Mouse (Mus musculus) B cell, adult 2 months (primary cell): ENCODE data around the gene Tor2a.

Source experiments
- DNase-seq, 2 experiments: peaks; one replicate each; pipeline ENCODE4 v3.0.0; 2022

Gene Tor2a

DNA sequence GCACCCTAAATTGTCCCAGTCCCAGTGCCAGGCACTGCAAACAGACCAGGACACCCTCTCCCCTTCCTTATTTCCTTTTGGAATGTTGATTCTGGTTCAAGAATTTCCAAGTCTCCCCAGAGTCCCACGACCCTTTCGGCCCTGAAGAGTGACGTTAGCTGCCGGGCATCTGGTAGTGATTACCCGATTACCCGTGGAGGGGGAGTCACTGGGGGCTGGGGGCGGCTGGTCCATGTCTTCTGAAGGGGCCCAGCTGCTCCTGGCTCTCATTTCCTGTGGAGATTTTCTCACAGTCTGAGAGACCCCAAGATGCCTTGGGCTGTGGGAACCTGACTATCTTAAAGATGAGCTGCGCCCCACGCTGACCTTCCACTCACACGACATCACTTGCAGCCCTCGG, 26.2 kb upstream of the Tor2a start:
- no peak for DNase-seq

DNA sequence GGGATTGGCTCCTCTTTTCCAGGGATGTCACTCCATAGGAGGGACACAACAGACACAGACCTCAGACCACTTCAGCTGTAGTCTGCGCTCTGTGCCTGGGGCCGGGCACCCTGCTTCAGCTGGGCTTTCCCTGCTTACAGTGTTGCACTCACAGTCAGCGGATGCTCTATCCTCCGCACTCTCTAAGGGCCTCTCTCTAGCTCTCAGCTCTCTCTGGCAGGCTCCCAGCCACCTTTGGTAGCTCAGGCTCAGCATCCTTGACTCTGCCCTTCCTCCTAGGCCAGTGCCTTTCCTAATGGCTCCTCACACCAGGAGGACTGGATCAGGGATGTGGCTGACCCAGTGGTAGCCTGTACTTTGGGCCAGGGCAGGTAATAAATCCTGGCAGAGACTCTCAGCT, 25.1 kb upstream of the Tor2a start:
- no peak for DNase-seq

DNA sequence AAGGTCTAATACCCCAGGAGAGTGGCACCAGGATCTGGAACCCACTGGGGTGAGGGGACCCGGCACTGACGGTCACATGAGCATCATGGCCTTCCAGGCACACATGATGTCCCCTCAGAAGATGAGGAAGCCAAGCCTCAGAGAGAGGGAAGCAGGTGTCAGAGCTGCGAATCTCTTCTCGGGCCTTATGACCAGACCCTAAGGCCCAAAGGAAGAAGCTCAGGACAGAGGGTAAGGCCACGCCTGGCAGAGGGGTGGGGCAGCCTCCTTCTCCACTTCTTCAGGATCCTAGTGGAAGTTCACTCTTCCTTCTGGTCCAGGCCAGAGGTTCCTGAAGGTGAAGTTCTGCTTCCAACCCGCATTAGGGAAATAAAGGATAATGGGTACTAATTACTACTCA, 24.3 kb upstream of the Tor2a start:
- no peak for DNase-seq

DNA sequence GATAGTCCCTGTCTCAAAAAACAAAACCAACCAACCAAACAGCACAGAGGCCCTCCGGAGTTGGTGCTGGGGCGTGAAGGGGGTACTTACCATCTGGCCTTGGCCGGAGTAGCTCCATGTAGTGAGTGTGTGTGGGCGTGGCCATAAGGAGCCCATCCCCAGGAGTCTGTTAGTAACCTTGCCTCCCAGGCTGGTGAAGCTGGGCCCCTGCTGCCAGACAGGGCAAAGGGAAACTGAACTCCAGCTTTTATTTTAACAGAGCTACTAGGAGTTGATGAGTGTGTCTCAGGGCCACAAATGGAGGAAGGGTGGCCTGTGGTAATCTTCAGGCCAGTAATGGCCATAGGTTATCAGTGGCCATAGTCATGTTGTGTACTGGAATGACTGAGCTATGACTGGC, 22.6 kb upstream of the Tor2a start:
- DNase-seq, result no peak

DNA sequence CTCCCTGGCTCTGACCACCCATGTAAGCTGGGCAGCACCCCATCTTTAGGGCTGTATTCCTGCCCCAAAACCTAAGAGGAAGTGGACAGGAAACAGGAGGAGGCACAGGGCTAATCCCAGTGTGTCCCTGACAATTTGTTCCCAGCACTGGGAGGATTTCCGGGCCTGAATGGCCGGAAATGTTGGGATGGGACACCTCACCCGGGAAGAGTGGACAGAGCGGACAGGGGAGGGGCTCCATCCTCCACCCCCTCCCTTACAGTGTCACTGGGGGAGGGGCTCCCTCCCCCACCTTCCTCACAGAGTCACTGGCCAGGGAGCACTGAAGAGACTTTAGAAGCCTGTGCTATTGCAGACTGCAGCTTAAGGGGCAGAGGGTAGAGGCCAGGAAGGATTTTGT, 22.1 kb upstream of the Tor2a start:
- DNase-seq, result no peak

DNA sequence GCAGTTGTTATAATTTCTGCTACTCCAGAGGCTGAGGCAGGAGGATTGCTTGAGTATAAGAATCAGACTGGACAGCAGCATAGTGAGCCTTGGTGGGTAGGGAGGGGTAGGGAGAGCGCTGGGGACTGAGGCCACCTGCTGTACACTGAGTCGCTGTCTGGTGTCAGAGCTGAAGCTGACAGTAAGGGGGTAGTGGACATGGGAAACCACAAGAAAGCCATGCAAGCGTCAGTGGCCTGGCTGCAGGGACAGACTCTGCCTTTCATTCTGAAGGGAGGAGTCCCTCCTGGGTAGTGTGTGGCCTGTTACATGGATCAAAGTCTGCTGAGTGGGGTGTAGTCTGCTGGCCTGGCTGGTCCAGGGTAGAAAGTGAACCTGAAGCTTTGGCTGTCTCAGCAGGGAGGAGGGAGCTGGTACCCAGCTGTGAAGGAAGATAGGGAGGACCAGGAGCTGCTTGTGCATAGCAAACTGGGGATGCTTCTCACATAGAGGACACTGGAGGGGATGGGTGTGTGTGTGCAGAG, 20.7 kb upstream of the Tor2a start:
- DNase-seq, result no peak

DNA sequence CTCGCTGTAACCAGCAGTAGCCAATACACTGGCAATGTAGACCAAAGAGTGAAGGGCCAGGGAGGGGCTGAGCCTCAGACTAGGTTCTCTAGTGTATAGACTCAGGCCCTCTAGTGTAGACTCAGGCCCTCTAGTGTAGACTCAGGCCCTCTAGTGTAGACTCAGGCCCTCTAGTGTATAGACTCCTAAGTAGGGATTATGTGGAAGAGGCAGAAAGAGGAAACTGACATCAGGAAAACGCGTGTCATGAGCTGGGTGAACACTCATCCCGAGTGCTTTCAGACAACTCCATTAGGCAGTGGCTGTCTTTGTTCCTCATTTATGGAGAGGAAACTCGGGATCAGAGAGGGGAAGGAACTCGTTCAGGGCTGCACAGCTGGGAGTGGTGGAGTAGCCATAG, 20.0 kb upstream of the Tor2a start:
- DNase-seq, result no peak

DNA sequence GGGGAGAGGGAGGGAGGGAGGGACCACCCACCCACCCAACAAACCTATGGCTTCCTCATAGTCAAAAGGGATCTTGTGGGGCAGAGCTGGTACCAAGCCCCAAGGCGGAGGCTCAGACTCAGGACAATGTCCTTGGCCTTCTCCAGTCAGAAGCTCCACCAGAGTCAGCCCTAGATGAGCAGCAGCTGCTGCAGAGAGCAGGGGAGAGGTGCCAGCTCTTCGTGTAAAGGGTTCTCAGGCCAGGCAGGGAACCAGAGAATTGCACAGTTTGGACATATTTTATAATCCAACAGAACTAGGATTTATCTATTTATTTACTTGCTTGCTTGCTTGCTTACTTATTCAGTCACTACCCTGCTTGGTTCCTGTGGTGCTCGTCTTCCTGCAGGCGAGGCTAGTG, 17.7 kb upstream of the Tor2a start:
- DNase-seq, result no peak

DNA sequence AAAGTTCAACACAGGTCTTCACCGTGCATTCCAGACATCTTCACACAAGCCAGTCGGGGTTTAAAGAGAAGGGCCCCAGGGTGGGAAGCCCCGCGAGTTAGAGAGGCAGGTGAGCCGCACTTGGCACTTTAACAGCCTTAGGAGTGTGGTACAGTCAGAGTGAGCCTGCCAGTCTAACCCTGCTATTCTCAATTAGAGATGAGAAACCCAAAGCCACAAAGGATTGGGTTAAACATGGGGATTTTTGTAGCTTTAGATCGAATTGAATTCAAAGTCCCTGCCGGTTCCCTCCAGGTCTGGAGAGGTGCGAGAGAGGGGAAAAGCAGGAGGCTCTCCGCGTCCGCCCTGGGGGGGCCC, 16.1 kb upstream of the Tor2a start, which contains the start of gene 6330409D20Rik:
Gene 6330409D20Rik, minus strand, starts transcription at position 101 of the 357 bp plus-strand sequence.
- no peak for DNase-seq

DNA sequence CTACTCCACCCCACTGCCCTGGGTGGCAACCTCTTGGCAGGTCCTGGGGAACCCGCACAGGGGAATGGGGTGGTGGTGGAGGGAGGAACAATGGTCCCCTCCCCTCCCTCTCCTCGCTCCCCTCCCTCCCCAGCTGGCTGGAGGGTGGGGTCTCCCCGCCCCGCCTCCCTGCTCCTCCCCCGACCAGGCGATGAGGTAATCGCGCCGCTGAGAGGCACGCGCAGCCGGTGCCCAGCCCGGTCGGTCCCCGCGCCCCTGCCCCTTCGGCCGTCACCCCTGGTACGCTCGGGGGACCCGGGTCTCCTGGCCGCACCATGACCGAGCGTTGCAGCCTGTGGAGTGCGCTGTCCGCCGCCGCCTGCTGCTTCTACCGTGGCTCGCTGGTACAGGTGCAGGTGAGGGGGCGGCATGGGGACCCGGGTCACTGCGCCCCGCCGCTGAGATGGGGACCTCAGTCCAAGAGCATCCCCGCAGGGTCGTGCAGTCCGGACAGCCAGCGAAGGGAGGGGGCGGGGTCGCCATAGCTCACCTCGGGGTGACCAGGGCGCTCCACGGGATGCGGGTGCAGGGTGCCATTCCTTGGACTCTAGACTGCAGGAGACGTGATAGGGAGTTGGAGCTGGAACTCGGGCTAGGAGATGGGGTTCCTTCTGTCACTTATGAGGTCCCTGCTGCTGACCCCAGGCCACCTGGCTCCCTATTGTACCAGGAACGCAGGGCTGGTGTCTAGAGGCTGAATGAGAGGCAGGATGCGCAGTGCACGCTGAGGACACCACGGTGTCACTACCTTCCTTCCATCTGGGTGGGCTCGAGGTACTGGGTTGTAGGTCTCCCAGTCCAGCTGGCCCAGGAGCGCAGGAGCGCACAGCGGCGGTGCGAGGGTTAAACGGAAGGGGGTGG, 15.5 kb upstream of the Tor2a start:
- DNase-seq, result no peak

DNA sequence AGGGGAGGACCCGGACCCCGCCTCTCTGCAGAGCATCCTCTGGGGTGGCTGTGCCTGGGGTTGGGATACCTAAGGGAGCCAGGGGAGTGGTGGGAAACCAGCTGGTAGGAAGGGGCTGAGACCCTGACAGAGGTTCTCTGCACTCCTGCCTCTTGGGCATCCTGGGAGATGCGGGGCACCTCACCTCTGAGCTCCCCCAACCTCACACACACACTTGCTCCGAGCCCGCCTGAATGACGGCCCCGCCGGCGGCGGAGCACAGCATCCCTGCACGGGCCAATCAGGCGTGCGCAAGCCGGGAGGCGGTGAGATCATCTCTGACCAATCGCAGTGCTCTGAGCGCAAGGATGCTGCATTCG, 14.9 kb upstream of the Tor2a start:
- no peak for DNase-seq

DNA sequence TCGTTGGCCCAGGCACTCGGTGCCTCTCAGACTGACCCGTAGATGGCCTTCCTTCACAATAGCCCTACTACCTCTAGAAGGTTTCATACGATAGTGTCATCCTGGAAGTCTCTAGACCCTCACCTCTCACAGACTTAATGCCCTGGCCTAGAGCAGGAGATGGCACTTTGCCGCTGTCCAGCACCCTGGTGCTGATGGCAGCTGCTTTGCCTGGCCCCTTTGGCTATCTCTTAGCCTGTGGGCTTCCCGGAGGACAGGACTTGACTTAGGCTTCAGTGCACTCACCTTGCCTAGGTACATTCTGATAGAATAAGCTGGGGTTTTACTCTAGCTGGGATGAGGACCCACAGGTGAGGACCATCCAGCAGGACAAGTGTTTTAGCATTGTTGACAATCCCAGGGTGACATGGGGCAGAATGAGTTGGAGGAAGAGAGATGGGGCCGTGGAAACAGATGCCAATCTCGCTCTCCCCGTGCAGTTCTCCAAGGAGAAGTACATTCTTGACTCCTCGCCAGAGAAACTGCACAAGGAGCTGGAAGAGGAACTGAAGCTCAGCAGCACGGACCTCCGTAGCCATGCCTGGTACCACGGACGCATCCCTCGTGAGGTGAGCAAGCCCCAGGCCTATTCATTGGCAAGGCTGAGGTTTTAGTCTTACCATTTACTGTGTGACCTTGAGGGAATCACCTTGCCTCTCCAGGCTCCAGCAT, 12.6 kb upstream of the Tor2a start:
- no peak for DNase-seq

DNA sequence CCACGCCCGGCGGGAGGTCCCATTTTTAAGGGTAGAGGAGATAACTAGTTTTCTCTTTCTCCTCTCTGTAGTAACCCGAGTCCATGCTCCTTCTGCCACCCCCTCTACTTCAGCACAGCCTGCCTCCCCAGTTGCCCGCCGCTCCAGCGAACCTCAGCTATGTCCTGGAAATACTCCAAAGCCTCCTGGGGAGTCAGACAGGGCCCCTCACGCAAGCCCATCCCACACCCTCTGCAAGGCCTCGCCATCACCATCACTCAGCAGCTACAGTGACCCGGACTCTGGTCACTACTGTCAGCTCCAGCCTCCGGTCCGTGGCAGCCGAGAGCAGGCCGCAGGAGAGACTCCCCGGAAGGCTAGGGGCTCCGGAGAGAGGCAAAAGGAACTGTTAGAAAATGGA, 8.0 kb upstream of the Tor2a start:
- no peak for DNase-seq

DNA sequence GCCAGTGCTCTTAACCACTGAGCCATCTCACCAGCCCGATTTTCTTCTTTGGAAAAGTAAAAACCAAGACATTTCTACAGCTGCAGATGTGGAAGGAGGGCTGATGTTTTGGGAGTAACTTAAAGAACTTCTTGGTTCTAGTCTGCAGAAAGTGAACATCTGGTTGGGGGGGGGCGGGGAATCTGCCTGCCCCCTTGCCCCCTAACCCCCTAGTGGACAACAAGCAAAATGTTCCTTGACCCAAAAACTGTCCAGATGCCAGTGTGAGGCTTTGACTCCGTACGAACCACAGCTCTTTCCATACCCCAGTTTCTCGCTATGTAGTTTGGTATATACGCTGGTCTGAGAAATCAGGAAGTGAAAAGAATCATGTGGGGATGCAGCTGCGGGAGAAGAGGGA, 6.8 kb upstream of the Tor2a start:
- no peak for DNase-seq

DNA sequence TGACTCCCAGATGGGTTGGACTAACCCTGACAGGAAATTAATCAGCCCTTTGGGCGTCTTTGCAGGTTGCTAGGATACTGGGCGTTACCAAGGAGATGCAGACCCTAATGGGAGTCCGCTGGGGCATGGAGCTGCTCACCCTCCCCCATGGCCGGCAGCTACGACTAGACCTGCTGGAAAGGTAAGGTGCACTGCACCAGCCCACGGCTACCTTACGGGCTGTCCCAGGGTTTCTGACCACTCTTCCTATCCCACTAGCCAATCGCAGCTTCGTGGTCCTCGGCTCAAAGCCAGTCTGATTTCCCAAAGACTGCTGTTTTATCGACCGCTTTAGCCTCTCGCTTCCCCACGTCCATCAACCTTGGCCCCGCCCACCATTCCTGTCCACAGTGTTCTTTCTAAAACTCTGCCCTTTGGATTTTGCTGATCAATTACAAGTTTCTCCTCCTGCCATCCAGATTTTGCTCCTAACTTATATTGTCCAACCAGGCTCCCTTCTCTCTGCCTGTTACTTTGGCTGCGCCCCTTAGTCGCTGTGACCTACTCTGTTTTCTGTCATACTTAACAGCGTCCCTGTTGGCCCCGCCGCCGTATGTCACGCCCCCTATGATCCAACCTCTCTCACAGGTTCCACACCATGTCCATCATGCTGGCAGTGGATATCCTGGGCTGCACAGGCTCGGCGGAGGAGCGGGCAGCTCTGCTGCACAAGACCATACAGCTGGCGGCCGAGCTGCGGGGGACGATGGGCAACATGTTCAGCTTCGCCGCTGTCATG, 6.0 kb upstream of the Tor2a start:
- DNase-seq, result no peak

DNA sequence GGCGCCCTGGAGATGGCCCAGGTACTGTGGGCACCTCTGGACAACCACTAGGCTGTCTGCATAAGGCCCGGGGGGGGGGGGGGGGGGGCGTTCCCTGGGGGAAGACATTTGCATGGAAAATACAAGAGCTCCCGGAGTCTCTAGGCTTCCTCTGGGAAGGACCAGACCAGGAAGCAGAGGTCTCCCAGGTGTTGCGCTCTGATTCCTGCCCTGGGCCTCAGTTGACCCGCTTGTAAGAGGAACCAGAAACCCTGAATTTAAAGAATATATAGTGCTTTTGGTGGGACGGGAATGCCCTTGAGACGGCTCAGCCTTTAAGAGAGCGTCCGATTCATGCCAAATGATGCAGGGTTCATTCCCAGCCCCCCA, 5.4 kb upstream of the Tor2a start:
- no peak for DNase-seq

DNA sequence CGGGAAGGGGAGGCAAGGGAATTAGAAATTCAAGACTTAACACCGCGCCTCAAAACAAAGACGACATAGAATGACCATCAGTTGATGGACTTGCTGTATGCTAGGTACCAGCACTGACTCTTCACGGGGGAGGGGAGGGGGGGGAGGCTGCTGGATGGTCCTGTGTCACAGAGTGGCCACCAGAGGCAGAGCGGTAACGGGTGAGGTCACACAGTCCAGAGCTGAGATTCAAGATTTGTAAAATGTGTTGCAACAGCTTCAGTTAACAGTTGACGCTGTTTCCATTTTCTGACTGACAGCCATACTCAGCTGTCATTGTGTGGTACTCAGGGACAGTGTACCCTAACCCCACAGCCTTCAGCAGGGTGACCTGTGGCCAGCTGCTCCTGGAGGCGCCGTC, 4.9 kb upstream of the Tor2a start:
- DNase-seq, result no peak

DNA sequence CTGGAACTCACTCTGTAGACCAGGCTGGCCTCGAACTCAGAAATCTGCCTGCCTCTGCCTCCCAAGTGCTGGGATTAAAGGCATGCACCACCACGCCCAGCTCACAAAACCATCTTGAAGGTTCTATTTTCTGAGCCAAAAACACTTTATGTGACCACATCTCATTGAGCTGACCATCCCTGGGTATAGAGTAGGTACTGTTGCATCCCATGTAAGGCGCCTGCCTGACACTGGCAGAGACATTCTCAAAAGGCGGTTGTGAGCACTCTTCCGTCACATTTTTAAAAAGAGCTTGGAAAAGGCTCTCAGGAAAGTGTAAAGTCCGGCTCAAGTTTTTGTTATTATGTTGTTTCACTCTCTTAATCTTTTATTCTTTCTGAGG, 369 bp upstream of the Tor2a start:
- no peak for DNase-seq

DNA sequence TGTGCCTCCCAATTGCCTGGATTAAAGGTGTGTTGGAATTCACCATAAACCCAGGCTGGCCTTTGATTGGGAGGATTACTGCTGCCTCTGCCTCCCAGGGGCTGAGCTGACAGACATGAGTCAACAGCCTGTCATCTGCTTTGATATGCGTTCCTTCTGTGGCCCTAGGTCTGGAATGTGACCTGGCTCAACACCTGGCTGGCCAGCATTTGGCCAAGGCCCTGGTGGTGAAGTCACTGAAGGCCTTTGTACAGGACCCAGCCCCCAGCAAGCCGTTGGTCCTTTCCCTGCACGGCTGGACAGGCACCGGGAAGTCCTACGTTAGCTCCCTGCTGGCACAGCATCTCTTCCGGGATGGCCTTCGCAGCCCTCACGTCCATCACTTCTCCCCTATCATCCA, 1.5 kb downstream of the Tor2a start:
- DNase-seq, result no peak

DNA sequence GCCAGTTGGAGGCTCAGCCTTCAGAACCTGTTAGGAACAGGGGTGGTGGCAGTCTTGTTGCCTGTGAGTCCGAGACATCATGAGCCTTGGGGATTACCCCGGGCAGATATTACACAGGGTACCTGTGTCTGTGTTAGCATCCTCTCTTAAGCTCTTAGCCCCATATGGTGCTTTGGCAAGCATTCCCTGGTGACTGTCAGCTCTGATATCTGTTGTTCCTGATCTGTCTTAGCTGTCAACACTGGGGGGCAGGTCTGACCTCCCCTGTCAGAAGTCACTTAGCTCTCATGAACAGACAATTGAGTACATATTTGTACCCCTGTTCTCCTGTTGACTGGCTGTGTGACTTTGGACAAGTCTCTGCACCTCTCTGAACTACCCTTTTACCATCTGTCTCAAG, 2.0 kb downstream of the Tor2a start:
- no peak for DNase-seq

DNA sequence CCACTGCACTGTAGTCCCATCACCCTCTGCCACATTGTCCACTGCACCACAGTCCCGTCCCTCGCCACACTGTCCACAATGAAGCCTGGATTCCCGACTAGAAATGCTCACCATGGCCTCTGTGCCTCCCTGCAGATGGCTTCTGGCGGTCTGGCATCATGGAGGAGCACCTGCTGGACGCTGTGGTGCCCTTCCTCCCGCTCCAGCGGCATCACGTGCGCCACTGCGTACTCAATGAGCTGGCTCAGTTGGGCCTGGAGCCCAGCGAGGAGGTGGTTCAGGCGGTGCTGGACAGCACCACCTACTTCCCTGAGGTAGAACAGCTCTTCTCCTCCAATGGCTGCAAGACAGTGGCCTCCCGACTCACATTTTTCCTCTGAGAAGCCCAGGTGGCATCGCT, 4.3 kb downstream of the Tor2a start:
- no peak for DNase-seq

DNA sequence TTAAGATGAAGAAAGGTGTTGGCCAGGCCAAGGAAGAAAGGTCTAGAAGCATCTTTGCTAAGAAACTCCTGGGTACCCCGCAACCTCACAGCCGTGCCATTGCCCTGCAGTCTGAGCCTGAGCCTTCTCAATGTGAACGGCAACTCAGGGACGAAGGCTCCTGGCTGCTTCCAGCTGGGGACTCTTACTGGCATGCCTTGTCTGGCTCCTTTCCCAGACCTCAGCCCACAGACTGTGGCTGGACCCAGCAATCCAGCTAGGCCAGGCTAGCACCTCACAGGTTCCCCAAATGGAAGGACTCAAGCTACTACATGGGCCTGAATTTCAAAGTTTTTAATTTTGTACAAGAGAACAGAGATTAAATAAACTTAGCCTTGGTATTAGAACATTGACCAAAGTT, 4.8 kb downstream of the Tor2a start:
- no peak for DNase-seq

DNA sequence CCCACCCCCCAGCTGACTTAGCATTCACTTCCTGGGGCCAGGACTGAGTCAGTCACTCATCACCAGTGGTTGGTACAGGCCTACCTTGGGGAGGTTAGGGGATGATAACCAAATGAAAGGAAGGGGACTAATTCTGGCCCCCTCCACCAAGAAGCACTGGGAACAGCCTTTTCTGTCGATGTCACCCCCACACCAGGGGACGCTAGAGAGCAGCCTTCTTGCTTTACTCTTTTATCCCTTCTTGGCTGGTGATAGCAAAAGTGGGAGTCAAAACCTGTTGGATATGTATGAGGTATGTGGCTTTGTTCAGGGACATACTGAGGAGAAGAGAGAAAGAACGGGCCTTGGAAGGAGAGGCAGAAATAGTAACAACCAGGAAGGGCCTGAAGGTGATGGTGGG, 6.3 kb downstream of the Tor2a start:
- no peak for DNase-seq

DNA sequence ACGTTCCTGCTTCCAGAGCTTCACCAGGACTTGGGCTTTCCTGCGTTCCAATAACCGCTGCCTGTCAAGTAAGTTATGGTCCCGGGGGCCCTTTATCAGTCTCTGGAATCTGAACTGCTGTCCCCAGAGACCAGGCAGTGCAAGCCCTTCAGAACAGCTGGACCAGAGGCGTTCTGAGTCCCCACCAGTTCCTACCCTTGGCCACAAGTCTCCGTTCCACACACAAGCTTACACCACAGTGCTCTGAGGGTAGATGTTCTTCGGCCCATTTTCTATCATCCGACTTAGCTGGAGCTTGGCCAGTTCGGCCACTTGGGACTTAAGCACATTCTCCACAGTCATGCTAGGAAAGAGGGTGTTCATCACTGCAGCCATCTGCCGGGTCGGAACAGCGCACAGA, 10.2 kb downstream of the Tor2a start:
- no peak for DNase-seq
